Mouse (Mus musculus): ENCODE measurements around the gene Ptprh.
"Not testable (repeated sequence)": the region's sequence is repeated elsewhere in the genome, so short reads cannot be mapped to it uniquely, and the experiment has no call there.

Ptprh gene

GRCm38 (mm10) chr7:4597046-4597445, 6.8 kb downstream of the Ptprh start:
- DNase-seq = not testable (repeated sequence)

GRCm38 (mm10) chr7:4581481-4581880, 22.4 kb downstream of the Ptprh start:
- DNase-seq = not testable (repeated sequence)

GRCm38 (mm10) chr7:4572361-4572760, 31.5 kb downstream of the Ptprh start:
- DNase-seq = not testable (repeated sequence)

- DNase-seq = no peak
Observed at GRCm38 (mm10) chr7:4562660-4563059, 41.2 kb downstream of the Ptprh start.

GRCm38 (mm10) chr7:4557167-4557560, 46.7 kb downstream of the Ptprh start:
- no peak for DNase-seq

GRCm38 (mm10) chr7:4556256-4557166, 47.3 kb downstream of the Ptprh start:
- DNase-seq = peak; percentile 73

GRCm38 (mm10) chr7:4547221-4547641, 56.6 kb downstream of the Ptprh start, which contains the start of gene Syt5:
Gene Syt5, minus strand, starts transcription at chr7:4547541.
- DNase-seq = no peak

- peak; percentile 62 for DNase-seq
Observed at GRCm38 (mm10) chr7:4546591-4547131, 57.2 kb downstream of the Ptprh start.

- DNase-seq = no peak
Observed at GRCm38 (mm10) chr7:4546050-4546449, 57.8 kb downstream of the Ptprh start.

- DNase-seq = no peak
Observed at GRCm38 (mm10) chr7:4542013-4542412, 61.8 kb downstream of the Ptprh start.

GRCm38 (mm10) chr7:4541344-4541743, 62.5 kb downstream of the Ptprh start:
- DNase-seq = no peak

GRCm38 (mm10) chr7:4539019-4539418, 64.8 kb downstream of the Ptprh start:
- DNase-seq = no peak

GRCm38 (mm10) chr7:4537181-4537580, 66.7 kb downstream of the Ptprh start:
- DNase-seq = no peak

- DNase-seq = no peak
Observed at GRCm38 (mm10) chr7:4536369-4536768, 67.5 kb downstream of the Ptprh start.

GRCm38 (mm10) chr7:4532005-4532729, 71.7 kb downstream of the Ptprh start, which contains the start of gene Dnaaf3:
Gene Dnaaf3, minus strand, starts transcription at chr7:4532453.
- peak; percentile 89 for DNase-seq

- not testable (repeated sequence) for DNase-seq
Observed at GRCm38 (mm10) chr7:4530166-4530565, 73.7 kb downstream of the Ptprh start.

- no peak for DNase-seq
Observed at GRCm38 (mm10) chr7:4527302-4527689, 76.5 kb downstream of the Ptprh start.

GRCm38 (mm10) chr7:4526341-4527301, 77.2 kb downstream of the Ptprh start:
- peak; percentile 79 for DNase-seq

GRCm38 (mm10) chr7:4524212-4524922, 79.5 kb downstream of the Ptprh start, which contains the start of gene Tnni3:
Gene Tnni3, minus strand, starts transcription at chr7:4524229.
- DNase-seq = peak; percentile 54

- DNase-seq = no peak
Observed at GRCm38 (mm10) chr7:4523205-4524130, 80.4 kb downstream of the Ptprh start.

Measured in kidney, postnatal 14 days (tissue).